Mouse (Mus musculus) MEL (cell line): ENCODE measurements around the gene Pank1. TPM values are rescaled to one million over a fixed set of nuclear protein-coding genes. Genes with fewer than 3 reads are reported as not detected.

Source experiments
- DNase-seq: peaks from one replicate; pipeline ENCODE4 v3.0.0; 2011; ENCODE audit warnings: low read depth, low spot score
- H3K27ac ChIP-seq: 2 replicates; pipeline ENCODE4 v1.5.1; 2012; ENCODE audit warnings: low read depth, mild to moderate bottlenecking, control low read depth, low read length, moderate library complexity; ENCODE audit not compliant: control insufficient read depth
- H3K27me3 ChIP-seq, 2 experiments: fragments of 150-350 bp in 1 of 2; sonication (generic) in 1 of 2; 2 replicates each; pipeline ENCODE4 v1.6.1; 2012; ENCODE audit warnings: low read length in 2 of 2, mild to moderate bottlenecking in 2 of 2, improper control_type of control experiment in 1 of 2, moderate library complexity in 1 of 2; ENCODE audit not compliant: insufficient read depth in 2 of 2, control insufficient read depth in 1 of 2
- H3K36me3 ChIP-seq, 2 experiments: 2 replicates each; pipeline ENCODE4 v1.6.1; 2012 to 2014; ENCODE audit warnings: low read length in 2 of 2, improper control_type of control experiment in 1 of 2, inconsistent platforms in 1 of 2, mild to moderate bottlenecking in 1 of 2; ENCODE audit not compliant: insufficient read depth in 2 of 2, control insufficient read depth in 1 of 2
- H3K4me1 ChIP-seq, 2 experiments: fragments of 150-350 bp in 1 of 2; sonication (generic) in 1 of 2; 2 replicates each; pipeline ENCODE4 v1.6.1; 2012; ENCODE audit warnings: low read length in 2 of 2, improper control_type of control experiment in 1 of 2, mild to moderate bottlenecking in 1 of 2; ENCODE audit not compliant: insufficient read depth in 2 of 2, control insufficient read depth in 1 of 2
- H3K4me3 ChIP-seq, 2 experiments: fragments of 150-350 bp in 1 of 2; sonication (generic) in 1 of 2; 2 replicates each; pipeline ENCODE4 v1.5.1; 2012; ENCODE audit warnings: low read depth in 2 of 2, low read length in 2 of 2, mild to moderate bottlenecking in 2 of 2, moderate library complexity in 2 of 2, control low read depth in 1 of 2, improper control_type of control experiment in 1 of 2; ENCODE audit not compliant: control insufficient read depth in 1 of 2, insufficient read depth in 1 of 2
- H3K79me2 ChIP-seq: 2 replicates; pipeline ENCODE4 v1.6.1; 2012; ENCODE audit warnings: mild to moderate bottlenecking, low read length, moderate library complexity; ENCODE audit not compliant: control insufficient read depth, poor library complexity, insufficient read depth
- H3K9ac ChIP-seq: 2 replicates; pipeline ENCODE4 v1.6.1; 2012; ENCODE audit warnings: low read depth, mild to moderate bottlenecking, control low read depth, low read length, moderate library complexity; ENCODE audit not compliant: control insufficient read depth, poor library complexity, severe bottlenecking
- H3K9me3 ChIP-seq: fragments of 150-350 bp; sonication (generic); replicated peaks from 2 replicates; pipeline ENCODE4 v1.6.1; 2012; ENCODE audit warnings: mild to moderate bottlenecking, low read length, improper control_type of control experiment, moderate library complexity; ENCODE audit not compliant: insufficient read depth
- BHLHE40 ChIP-seq: IDR thresholded peaks from 2 replicates; pipeline ENCODE4 v1.6.1; 2012; ENCODE audit warnings: low read depth, mild to moderate bottlenecking, inconsistent platforms, low read length, improper control_type of control experiment, borderline replicate concordance
- CHD1 ChIP-seq: IDR thresholded peaks from 2 replicates; pipeline ENCODE4 v1.6.1; 2012; ENCODE audit warnings: low read depth, mild to moderate bottlenecking, inconsistent platforms, low read length, improper control_type of control experiment
- CHD2 ChIP-seq: IDR thresholded peaks from 2 replicates; pipeline ENCODE4 v1.6.1; 2011; ENCODE audit warnings: low read length, improper control_type of control experiment
- CTCF ChIP-seq, 3 experiments: IDR thresholded peaks in 2 of 3; conservative IDR thresholded peaks in 1 of 3; 2 replicates each; pipeline ENCODE4 v1.5.1; 2011 to 2012; ENCODE audit warnings: low read length in 3 of 3, low read depth in 2 of 3, mild to moderate bottlenecking in 2 of 3, improper control_type of control experiment in 1 of 3, inconsistent platforms in 1 of 3, mixed read lengths in 1 of 3, moderate library complexity in 1 of 3; ENCODE audit not compliant: control insufficient read depth in 1 of 3, insufficient read depth in 1 of 3, poor library complexity in 1 of 3, severe bottlenecking in 1 of 3
- ELF1 ChIP-seq: IDR thresholded peaks from 2 replicates; pipeline ENCODE4 v1.6.1; 2014; ENCODE audit warnings: low read depth, mild to moderate bottlenecking, inconsistent platforms, low read length, improper control_type of control experiment, moderate library complexity
- EP300 ChIP-seq, 2 experiments: IDR thresholded peaks; 2 replicates each; pipeline ENCODE4 v1.6.1; 2011; ENCODE audit warnings: improper control_type of control experiment in 2 of 2, low read length in 2 of 2, low read depth in 1 of 2, mild to moderate bottlenecking in 1 of 2
- ETS1 ChIP-seq: IDR thresholded peaks from 2 replicates; pipeline ENCODE4 v1.6.1; 2012; ENCODE audit warnings: low read depth, mild to moderate bottlenecking, inconsistent platforms, low read length, improper control_type of control experiment, moderate library complexity
- GATA1 ChIP-seq: IDR thresholded peaks from 2 replicates; pipeline ENCODE4 v1.6.1; 2011; ENCODE audit warnings: low read depth, low read length, improper control_type of control experiment
- HCFC1 ChIP-seq: IDR thresholded peaks from 2 replicates; pipeline ENCODE4 v1.6.1; 2012; ENCODE audit warnings: low read depth, mild to moderate bottlenecking, inconsistent platforms, low read length, improper control_type of control experiment, moderate library complexity
- JUND ChIP-seq: IDR thresholded peaks from 2 replicates; pipeline ENCODE4 v1.6.1; 2011; ENCODE audit warnings: low read depth, mild to moderate bottlenecking, improper control_type of control experiment, low read length
- MAFK ChIP-seq: IDR thresholded peaks from 2 replicates; pipeline ENCODE4 v1.6.1; 2011; ENCODE audit warnings: low read depth, mild to moderate bottlenecking, low read length, improper control_type of control experiment, borderline replicate concordance
- MAZ ChIP-seq: IDR thresholded peaks from 2 replicates; pipeline ENCODE4 v1.6.1; 2012; ENCODE audit warnings: low read depth, mild to moderate bottlenecking, inconsistent platforms, low read length, improper control_type of control experiment
- MXI1 ChIP-seq: IDR thresholded peaks from 2 replicates; pipeline ENCODE4 v1.6.1; 2011; ENCODE audit warnings: mild to moderate bottlenecking, low read depth, low read length, improper control_type of control experiment
- RCOR1 ChIP-seq: IDR thresholded peaks from 2 replicates; pipeline ENCODE4 v1.6.1; 2012; ENCODE audit warnings: low read depth, mild to moderate bottlenecking, inconsistent platforms, low read length, improper control_type of control experiment
- SIN3A ChIP-seq: IDR thresholded peaks from 2 replicates; pipeline ENCODE4 v1.6.1; 2012; ENCODE audit warnings: low read length, improper control_type of control experiment, inconsistent platforms
- SMC3 ChIP-seq: IDR thresholded peaks from 2 replicates; pipeline ENCODE4 v1.6.1; 2011; ENCODE audit warnings: low read depth, low read length, improper control_type of control experiment
- TAL1 ChIP-seq: IDR thresholded peaks from 2 replicates; pipeline ENCODE4 v1.6.1; 2012; ENCODE audit warnings: mild to moderate bottlenecking, inconsistent platforms, low read length, moderate library complexity, mixed read lengths
- TCF12 ChIP-seq: IDR thresholded peaks from 2 replicates; pipeline ENCODE4 v1.6.1; 2014; ENCODE audit warnings: low read depth, mild to moderate bottlenecking, inconsistent platforms, low read length, improper control_type of control experiment, moderate library complexity
- UBTF ChIP-seq: IDR thresholded peaks from 2 replicates; pipeline ENCODE4 v1.6.1; 2012; ENCODE audit warnings: low read depth, mild to moderate bottlenecking, inconsistent platforms, low read length, improper control_type of control experiment, moderate library complexity, borderline replicate concordance; ENCODE audit not compliant: insufficient read depth
- USF1 ChIP-seq: IDR thresholded peaks from 2 replicates; pipeline ENCODE4 v1.6.1; 2014; ENCODE audit warnings: low read depth, mild to moderate bottlenecking, inconsistent platforms, low read length, improper control_type of control experiment, moderate library complexity
- USF2 ChIP-seq, 2 experiments: IDR thresholded peaks; 2 replicates each; pipeline ENCODE4 v1.6.1; 2011 to 2012; ENCODE audit warnings: improper control_type of control experiment in 2 of 2, low read length in 2 of 2, borderline replicate concordance in 1 of 2, inconsistent platforms in 1 of 2, low read depth in 1 of 2, mild to moderate bottlenecking in 1 of 2; ENCODE audit not compliant: insufficient read depth in 1 of 2
- ZKSCAN1 ChIP-seq: IDR thresholded peaks from 2 replicates; pipeline ENCODE4 v1.6.1; 2012; ENCODE audit warnings: low read depth, mild to moderate bottlenecking, inconsistent platforms, low read length, improper control_type of control experiment, moderate library complexity
- ZMIZ1 ChIP-seq: IDR thresholded peaks from 2 replicates; pipeline ENCODE4 v1.6.1; 2012; ENCODE audit warnings: low read depth, mild to moderate bottlenecking, inconsistent platforms, low read length, improper control_type of control experiment, moderate library complexity
- ZNF384 ChIP-seq: IDR thresholded peaks from 2 replicates; pipeline ENCODE4 v1.6.1; 2012; ENCODE audit warnings: low read depth, mild to moderate bottlenecking, inconsistent platforms, low read length, improper control_type of control experiment
- polyA plus RNA-seq, 2 experiments: library from polyadenylated mRNA; stranded (reverse) in 1 of 2; unstranded in 1 of 2; fragments of >175 nt in 1 of 2; fragments of >200 nt in 1 of 2; gene quantifications; 2 replicates each; pipeline versions ENCODE4 v1.2.1 to v1.2.4; 2012; ENCODE audit warnings: low replicate concordance in 2 of 2, low read depth in 1 of 2; ENCODE audit not compliant: insufficient read length in 2 of 2, insufficient read depth in 1 of 2, missing spikeins in 1 of 2
- total RNA-seq: library from RNA; depleted of rRNA; stranded (reverse); fragments of 300-350 nt; gene quantifications from 2 replicates; pipeline ENCODE4 v1.2.3, GENCODE M21; 2012

The Pank1 gene
- total and polyA plus RNA-seq, 3 experiments, result 7.2 to 7.6 TPM; not detected in 1

DNA sequence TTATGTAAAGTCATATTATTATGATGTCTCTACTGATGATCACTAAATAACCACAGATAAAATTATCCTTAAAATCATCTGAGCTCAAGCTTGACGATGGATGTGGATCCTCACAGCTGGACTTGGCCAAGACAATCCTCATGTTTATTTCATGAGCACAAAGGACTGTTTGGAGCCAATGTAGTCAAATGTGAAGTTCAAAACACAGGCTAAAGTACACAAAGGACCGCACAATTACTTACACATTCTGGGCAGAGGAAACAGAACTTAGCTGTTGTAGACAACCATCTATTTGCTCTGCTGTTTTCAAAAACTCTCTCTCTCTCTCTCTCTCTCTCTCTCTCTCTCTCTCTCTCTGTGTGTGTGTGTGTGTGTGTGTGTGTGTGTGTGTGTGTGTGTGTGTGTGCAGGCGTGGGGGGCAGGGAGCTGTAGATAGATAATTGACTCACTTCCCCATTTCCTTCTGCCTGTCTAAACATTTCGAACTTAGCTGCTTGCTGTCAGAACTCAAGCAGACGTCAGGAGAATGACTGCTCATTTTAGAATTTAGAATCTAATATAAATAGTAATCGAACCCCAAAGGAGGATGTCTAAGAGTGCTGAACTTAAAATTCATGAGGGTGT, 79.5 kb downstream of the Pank1 start:
- DNase-seq, result peak; percentile 81
- peak overlapping the region; percentile 35 for H3K9ac ChIP-seq
- TF ChIP-seq GATA1 (peak; percentile 74), USF2 (IDR thresholded peaks at IDR 0.05; ENCODE audit: borderline replicate concordance in 1 of 2, insufficient read depth in 1 of 2, low read depth in 1 of 2, low read length in 2 of 2) (no peak), CHD2 (peak; percentile 68), SMC3 (0 out of 2 replicates have a peak, but pooled peaks have one; percentile 2), RCOR1 (0 out of 2 replicates have a peak, but pooled peaks have one; percentile 43), ZMIZ1 (no peak), MAFK (no peak), BHLHE40 (0 out of 2 replicates have a peak, but pooled peaks have one; percentile 50), EP300 (IDR thresholded peaks at IDR 0.05; ENCODE audit: low read depth in 1 of 2, low read length in 2 of 2) (peak; percentile 78 to 82), CHD1 (peak; percentile 79; the same call in 1 of the 2 replicates), TCF12 (peak; percentile 59), ELF1 (peak; percentile 37; the same call in 1 of the 2 replicates), MAZ (peak; percentile 79), CTCF (IDR thresholded peaks at IDR 0.05 in 2 of 3, conservative IDR thresholded peaks at IDR 0.05 in 1 of 3; ENCODE audit: control insufficient read depth in 1 of 3, insufficient read depth in 1 of 3, low read depth in 2 of 3, low read length in 3 of 3, poor library complexity in 1 of 3, severe bottlenecking in 1 of 3) (no peak), MXI1 (peak; percentile 38; the same call in 1 of the 2 replicates), ETS1 (peak; percentile 70), HCFC1 (peak; percentile 43; the same call in 1 of the 2 replicates), JUND (peak; percentile 95), SIN3A (peak; percentile 79), USF1 (no peak), UBTF (no peak), ZKSCAN1 (0 out of 2 replicates have a peak, but pooled peaks have one; percentile 5), TAL1 (peak; percentile 33), ZNF384 (0 out of 2 replicates have a peak, but pooled peaks have one; percentile 6)
- TF ChIP-seq, all 39 proteins: peak for 18
- H3K27me3 ChIP-seq, result no peaks in the 10 kb centered on the region
- H3K36me3 ChIP-seq, result peaks cover 0 to 19% of the 10 kb centered on the region in 2 experiments; a peak in 2 of 4 replicates
- peak overlapping the region; percentile 52 for H3K27ac ChIP-seq
- peaks cover 8 to 17% of the 10 kb centered on the region in 2 experiments; a peak in 3 of 4 replicates for H3K4me1 ChIP-seq
- no peaks in the 10 kb centered on the region for H3K79me2 ChIP-seq
- H3K4me3 ChIP-seq, result 0 out of 4 replicates have a peak overlapping the region, but pooled peaks of 1 of the 2 experiments have one; percentile 21
- H3K9me3 ChIP-seq, result no peaks in the 10 kb centered on the region
